Mouse (Mus musculus) spleen, embryonic (tissue): ENCODE measurements around the gene Actl6a.
"Not testable (repeated sequence)": the region's sequence is repeated elsewhere in the genome, so short reads cannot be mapped to it uniquely, and the experiment has no call there.

Experiments
- CTCF ChIA-PET: fragments of 350-600 bp; sonication (Branson Sonifier 250); formaldehyde crosslinking; loops from one replicate; lab custom pipeline; 2022; lab: Charles Lee

Gene Actl6a

GRCm38 (mm10) chr3:32694737-32695582 is 11.1 kb upstream of the Actl6a start:
- CTCF ChIA-PET, result interaction anchor here (0.6 kb wide), 1 partner anchor 138 kb away, joined by 3 read pairs; no protein-coding TSS in a partner anchor

- CTCF ChIA-PET, result no interaction called here
Measured at GRCm38 (mm10) chr3:32695583-32695980, 10.5 kb upstream of the Actl6a start.

DNA sequence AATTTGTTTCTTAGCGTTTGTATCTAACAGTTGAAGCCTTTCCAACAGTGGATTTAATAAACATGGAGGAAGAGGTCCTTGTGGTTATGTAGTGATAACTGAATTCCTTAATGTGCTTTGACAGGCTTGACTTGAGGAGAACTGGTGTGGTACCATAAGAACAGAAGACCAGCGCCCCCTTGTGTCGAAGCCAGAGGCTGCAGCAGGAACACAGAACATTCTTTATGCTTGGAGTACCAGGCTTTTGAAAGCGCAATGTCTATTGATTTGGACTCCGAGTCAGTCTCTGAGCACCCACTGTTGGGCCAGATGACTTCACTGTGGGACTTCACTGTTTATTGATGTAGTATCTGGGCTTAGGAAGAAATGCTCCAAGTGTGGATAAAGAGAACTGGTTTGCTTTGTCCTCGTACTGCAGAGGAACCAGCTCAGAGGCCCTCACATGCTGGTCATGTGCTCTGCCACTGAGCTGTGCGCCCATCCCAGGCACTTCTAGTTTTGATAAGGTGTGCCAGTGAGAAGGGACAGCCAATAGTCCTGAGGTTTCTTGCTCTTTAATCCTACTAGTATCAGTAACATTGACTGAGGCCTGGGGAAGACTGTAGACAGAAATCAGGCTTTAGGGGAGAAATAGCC is 7.8 kb upstream of the Actl6a start:
- CTCF ChIA-PET, result no interaction called here

DNA sequence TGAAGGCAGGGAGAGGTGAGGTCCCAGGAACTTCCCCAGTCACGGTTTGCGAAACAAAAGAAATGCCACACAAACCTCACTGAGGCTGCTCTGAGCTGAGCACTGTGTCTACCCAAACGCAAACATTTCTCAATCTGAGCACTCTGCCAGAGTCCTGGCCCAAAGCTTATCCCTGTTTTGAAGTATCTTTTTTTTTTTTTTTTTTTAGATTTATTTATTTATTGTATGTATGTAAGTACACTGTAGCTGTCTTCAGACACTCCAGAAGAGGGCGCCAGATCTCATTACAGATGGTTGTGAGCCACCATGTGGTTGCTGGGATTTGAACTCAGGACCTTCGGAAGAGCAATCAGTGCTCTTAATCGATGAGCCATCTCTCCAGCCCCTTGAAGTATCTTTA is 2.1 kb upstream of the Actl6a start:
- CTCF ChIA-PET, result interaction anchor here (0.6 kb wide), 1 partner anchor 10 kb away, joined by 3 read pairs; no protein-coding TSS in a partner anchor

DNA sequence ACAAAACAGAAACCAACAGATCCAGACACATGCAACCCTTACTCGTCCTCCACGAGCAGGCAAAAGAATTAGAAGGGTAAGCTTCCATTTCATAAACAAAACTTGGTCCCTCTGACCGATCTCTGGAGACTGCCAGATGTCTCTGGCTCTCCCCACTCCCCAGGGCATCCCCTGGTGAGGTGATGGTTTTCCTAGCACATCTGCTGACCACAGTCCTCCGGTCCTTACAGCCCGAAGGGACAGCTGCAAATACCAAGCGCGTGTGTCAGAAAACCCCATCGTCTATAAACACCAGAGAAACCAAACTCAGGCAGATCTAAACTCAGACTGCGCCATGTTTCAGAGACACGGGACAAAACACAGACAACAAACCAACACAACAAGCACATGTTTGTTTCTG is 1.5 kb upstream of the Actl6a start:
- CTCF ChIA-PET, result not testable (repeated sequence)

DNA sequence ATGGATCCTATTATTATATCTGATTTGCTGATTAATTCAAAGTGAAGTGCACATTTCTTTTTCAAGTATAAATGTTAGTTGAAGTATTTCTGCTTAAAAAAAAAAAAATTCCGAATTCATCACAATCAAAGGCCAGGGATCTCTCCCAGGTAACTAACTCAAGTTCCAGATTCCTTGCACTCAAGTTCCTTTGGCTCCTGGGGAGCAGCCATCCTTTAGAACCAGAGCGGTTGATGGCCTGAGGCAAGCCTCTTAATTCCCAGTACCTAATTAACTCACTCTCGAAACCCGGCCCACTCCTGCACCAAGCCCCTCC is 1.9 kb downstream of the Actl6a start:
- CTCF ChIA-PET, result no interaction called here

DNA sequence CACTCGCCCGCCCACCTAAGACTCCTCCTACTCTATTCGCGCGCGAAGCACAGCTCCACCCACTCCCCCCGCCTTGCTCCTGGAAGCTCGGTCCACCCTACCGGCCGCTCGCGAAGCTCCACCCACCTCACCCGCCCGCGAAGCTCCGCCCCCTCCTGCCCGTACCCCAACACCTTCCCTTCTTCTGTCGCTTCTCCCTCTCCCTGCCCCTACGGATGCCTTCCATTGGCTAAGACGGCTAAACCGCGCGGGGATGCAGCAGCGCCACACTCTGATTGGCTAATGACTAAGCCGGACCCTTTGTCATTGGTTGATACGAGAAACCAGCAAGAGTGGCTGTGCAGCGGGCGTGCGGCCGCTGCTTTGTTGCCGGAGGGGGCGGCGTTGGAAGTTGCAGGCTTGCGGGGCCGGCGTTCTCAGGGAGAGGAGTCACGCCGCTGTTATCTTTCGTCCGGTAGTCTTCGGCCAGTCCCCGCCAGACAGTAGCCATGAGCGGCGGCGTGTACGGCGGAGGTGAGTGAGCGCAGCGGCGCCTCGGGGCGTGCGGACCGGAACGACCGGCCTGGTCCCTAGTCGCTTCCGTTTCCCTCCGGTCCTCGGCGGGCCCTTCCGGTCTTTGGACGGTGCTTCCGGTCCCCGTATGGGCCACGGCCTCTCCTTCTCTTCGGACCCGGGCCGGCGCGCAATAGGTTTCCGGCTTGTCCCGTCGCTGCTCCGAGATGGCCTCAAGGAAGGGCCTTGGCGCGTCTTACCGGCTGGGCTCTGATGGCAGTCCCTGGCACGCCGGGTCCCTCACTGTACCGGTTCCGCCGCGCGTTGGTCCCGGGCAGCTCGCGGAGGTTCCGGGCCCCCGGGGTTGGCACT is 2.5 kb downstream of the Actl6a start:
- CTCF ChIA-PET, result no interaction called here

DNA sequence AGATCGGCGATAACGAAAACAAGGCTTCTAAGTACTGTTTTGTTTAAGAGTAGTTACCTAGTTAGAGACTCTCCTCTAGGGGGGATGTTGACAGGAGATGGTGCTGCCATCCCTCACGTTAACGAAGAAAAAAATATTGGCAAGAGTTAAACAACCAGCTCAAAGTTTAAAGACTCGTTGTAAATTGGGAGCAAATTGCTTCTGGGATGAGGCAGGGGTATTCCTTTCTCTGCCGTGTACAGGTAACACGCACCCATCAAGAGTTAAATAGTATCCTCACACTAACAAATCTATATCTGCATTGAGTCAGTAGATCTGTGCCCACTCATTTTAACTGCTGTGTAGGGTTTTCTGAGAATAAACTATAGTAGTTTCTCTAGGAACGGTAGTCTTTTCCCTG is 3.3 kb downstream of the Actl6a start:
- CTCF ChIA-PET, result no interaction called here

DNA sequence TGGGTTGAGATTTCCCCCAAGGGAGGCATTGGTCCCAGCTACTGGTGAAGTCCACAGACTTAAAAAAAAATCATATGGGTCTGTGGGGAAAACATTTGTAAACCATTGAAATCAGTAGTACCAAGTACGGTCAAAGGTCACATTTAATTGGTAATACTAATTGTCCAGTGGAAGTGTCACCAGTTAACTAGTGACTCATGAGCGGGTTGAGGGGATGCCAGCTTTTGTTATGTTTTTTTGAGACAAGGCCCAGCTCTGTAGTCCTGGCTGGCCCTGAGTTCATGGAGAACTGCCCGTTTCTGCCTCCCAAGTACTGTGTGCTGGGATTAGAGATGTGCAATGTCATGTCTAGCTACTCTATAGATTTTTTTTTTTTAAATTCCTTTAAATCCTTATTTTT is 7.6 kb downstream of the Actl6a start:
- CTCF ChIA-PET, result interaction anchor here (0.6 kb wide), 1 partner anchor 10 kb away, joined by 3 read pairs; no protein-coding TSS in a partner anchor

GRCm38 (mm10) chr3:32717403-32717802 is 11.3 kb downstream of the Actl6a start:
- CTCF ChIA-PET, result not testable (repeated sequence)

DNA sequence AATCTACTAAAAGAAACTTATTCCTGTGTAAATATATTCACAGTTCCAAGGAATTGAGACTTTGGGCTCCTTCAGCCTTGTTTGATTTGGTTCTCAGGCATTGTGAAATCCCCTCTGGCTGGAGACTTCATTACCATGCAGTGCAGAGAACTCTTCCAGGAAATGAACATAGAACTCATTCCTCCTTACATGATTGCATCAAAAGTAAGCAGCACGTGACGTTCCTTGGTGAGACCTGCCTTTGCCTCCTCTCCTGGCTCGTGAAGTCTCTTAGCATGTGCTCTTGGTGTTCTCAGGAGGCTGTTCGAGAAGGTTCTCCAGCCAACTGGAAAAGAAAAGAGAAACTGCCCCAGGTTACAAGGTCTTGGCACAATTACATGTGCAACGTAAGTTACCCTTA is 12.2 kb downstream of the Actl6a start:
- CTCF ChIA-PET, result no interaction called here

GRCm38 (mm10) chr3:32724191-32724590 is 18.1 kb downstream of the Actl6a start:
- CTCF ChIA-PET, result no interaction called here

DNA sequence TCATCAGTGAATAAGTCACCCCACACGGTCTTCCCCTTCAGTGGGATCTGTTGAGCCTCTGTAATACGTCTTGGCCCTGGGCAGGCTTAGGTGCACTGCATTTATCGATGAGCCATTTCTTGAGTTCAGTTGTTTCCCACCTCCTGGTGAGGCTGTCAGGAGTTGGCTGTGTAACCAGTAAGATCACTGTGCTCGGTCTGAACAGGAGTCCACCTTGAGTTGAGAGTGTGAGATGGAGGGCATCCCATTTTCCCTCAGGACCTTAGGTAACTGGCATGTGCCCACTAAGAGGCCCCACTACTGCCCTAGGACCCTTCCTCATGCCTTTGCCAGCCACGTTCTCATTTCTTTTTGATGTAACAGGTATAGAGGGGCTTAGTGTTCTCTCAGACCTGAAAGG is 19.9 kb downstream of the Actl6a start:
- CTCF ChIA-PET, result no interaction called here

DNA sequence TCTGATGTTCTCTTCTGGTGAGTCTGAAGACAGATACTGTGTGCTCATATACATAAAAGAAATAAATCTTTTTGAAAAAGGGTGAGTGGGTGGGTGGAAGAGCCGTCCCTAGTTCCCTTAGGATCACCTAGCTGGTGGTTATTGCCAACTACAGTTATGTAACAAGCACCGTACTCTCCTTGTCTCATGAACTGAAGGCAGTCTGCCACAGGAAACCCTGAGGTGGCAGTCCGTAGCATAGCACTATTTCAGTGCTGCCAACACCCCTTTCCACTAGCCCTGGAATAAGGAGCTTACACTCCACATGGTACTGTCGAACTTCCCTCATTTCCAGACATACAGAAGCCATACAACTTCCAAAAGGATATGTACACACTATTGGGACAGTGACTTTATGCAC is 21.8 kb downstream of the Actl6a start:
- CTCF ChIA-PET, result no interaction called here

- CTCF ChIA-PET, result interaction anchor here (1.2 kb wide), 1 partner anchor 27 kb away, joined by 3 read pairs; no protein-coding TSS in a partner anchor
Measured at GRCm38 (mm10) chr3:32736244-32737171, 30.4 kb downstream of the Actl6a start, which contains the start of gene Ndufb5. Gene Ndufb5, plus strand, starts transcription at chr3:32736990.

GRCm38 (mm10) chr3:32737172-32737655 is 31.1 kb downstream of the Actl6a start, which contains the start of gene Mrpl47:
Gene Mrpl47, minus strand, starts transcription at chr3:32737605.
- CTCF ChIA-PET, result interaction anchor here (1.2 kb wide), 1 partner anchor 27 kb away, joined by 3 read pairs; no protein-coding TSS in a partner anchor

GRCm38 (mm10) chr3:32738549-32738948 is 32.5 kb downstream of the Actl6a start:
- CTCF ChIA-PET, result no interaction called here

GRCm38 (mm10) chr3:32742276-32742780 is 36.2 kb downstream of the Actl6a start:
- CTCF ChIA-PET, result no interaction called here

DNA sequence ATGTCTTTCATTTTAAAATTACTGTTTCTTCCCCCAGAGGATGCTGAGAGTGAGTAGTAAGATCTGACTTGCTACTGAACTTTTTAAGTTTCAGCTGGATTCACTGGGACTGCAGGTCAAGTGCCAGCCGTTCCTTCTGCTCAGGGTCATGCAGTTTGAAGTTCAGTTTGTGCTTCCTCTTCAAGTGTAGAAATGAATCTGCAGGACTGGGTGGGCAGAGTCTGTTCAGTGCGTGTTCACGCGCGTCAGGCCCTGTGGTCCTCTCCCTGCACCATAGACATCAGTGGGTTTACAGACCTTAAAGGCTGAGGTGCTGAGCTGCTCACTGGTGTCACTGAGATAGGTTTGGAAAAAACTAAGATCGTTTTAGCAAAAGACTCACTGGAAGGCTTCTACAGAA is 38.9 kb downstream of the Actl6a start:
- CTCF ChIA-PET, result no interaction called here

- CTCF ChIA-PET, result not testable (repeated sequence)
Measured at GRCm38 (mm10) chr3:32745426-32745825, 39.3 kb downstream of the Actl6a start.
